Mouse (Mus musculus) adrenal gland, postnatal 36 days (tissue): Measurements from ENCODE around the gene Arl15. TPM values are rescaled to one million over a fixed set of nuclear protein-coding genes. Genes with fewer than 3 reads are reported as not detected.

Experiments used
- DNase-seq, 2 experiments: peaks; one replicate each; pipeline ENCODE4 v3.0.0; 2021; ENCODE audit warnings: mixed read lengths in 1 of 2
- total RNA-seq, 2 experiments: library from RNA; stranded (reverse); gene quantifications; 2 replicates each; pipeline ENCODE4 v1.2.3; 2021

Gene Arl15
- total RNA-seq, 2 experiments from 2014 or later = 31.0 to 33.2 TPM

- DNase-seq = no peak
Measured at GRCm38 (mm10) chr13:114101155-114101554, 306.9 kb downstream of the Arl15 start.

GRCm38 (mm10) chr13:114106083-114106482, 311.8 kb downstream of the Arl15 start:
- no peak for DNase-seq

GRCm38 (mm10) chr13:114107499-114107898, 313.2 kb downstream of the Arl15 start:
- no peak for DNase-seq

GRCm38 (mm10) chr13:114109441-114109840, 315.1 kb downstream of the Arl15 start:
- no peak for DNase-seq

- no peak for DNase-seq
Measured at GRCm38 (mm10) chr13:114109845-114110244, 315.5 kb downstream of the Arl15 start.

GRCm38 (mm10) chr13:114113516-114113915, 319.2 kb downstream of the Arl15 start:
- no peak for DNase-seq

- DNase-seq = no peak
Measured at GRCm38 (mm10) chr13:114114586-114114985, 320.3 kb downstream of the Arl15 start.

- DNase-seq = no peak
Measured at GRCm38 (mm10) chr13:114115106-114115505, 320.8 kb downstream of the Arl15 start.

GRCm38 (mm10) chr13:114118104-114118830, 324.0 kb downstream of the Arl15 start:
- DNase-seq = peak; percentile 28 to 60

GRCm38 (mm10) chr13:114119816-114120215, 325.5 kb downstream of the Arl15 start:
- DNase-seq = no peak

GRCm38 (mm10) chr13:114121591-114121990, 327.3 kb downstream of the Arl15 start:
- no peak for DNase-seq

- no peak for DNase-seq
Measured at GRCm38 (mm10) chr13:114123391-114123790, 329.1 kb downstream of the Arl15 start.

GRCm38 (mm10) chr13:114124385-114124784, 330.1 kb downstream of the Arl15 start:
- no peak for DNase-seq

- DNase-seq = no peak
Measured at GRCm38 (mm10) chr13:114124991-114125390, 330.7 kb downstream of the Arl15 start.

- no peak for DNase-seq
Measured at GRCm38 (mm10) chr13:114128366-114128765, 334.1 kb downstream of the Arl15 start.

- no peak for DNase-seq
Measured at GRCm38 (mm10) chr13:114129986-114130385, 335.7 kb downstream of the Arl15 start.

- no peak for DNase-seq
Measured at GRCm38 (mm10) chr13:114130566-114131319, 336.4 kb downstream of the Arl15 start.

- no peak for DNase-seq
Measured at GRCm38 (mm10) chr13:114138921-114139320, 344.6 kb downstream of the Arl15 start.

GRCm38 (mm10) chr13:114139570-114139969, 345.3 kb downstream of the Arl15 start:
- no peak for DNase-seq

- no peak for DNase-seq
Measured at GRCm38 (mm10) chr13:114142826-114143225, 348.5 kb downstream of the Arl15 start.

GRCm38 (mm10) chr13:114143247-114143646, 348.9 kb downstream of the Arl15 start:
- no peak for DNase-seq

GRCm38 (mm10) chr13:114144052-114145046, 350.0 kb downstream of the Arl15 start:
- no peak for DNase-seq
